Mouse (Mus musculus) cortical plate, adult 2 months (tissue): ENCODE measurements at regions not wholly inside any gene's neighbourhood (a gene's known extent, or its start where the extent isn't known, plus 50 kb on each side); places are given as distances from the start of the nearest gene placed in this dataset.

Experiments
- CTCF ChIP-seq: fragments of 200-500 bp; IDR thresholded peaks from 2 replicates; pipeline ENCODE4 v1.5.1; 2011; ENCODE audit warnings: mild to moderate bottlenecking, control low read depth, low read length; ENCODE audit not compliant: insufficient read depth; ENCODE audit errors: extremely low read depth
- POLR2A ChIP-seq: fragments of 200-500 bp; IDR thresholded peaks from 2 replicates; pipeline ENCODE4 v1.6.1; 2011; ENCODE audit warnings: mild to moderate bottlenecking, low read length, control low read depth; ENCODE audit not compliant: insufficient read depth; ENCODE audit errors: extremely low read depth

DNA sequence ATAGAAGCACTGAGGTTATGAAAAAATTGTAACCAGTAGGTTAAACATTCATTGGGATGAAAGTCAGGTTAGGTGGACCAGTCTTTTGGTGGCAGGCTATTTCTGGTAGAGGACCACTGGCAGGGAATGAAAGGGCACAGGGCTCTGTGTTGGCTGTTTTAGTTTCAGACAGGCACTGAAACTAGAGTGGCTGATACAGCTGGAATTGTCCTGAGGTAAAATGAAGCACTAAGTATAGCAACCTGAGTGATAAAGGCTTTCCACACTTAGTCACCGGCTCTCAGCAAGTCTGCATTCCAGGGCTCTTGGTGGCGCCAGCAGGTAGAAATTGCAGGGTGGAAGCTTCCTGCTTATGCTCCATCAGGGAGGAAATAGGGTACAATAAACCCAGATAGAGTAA is 262.2 kb upstream of the Tmpo start:
- no peak for TF ChIP-seq CTCF
- no peak for TF ChIP-seq POLR2A
